Comparison of ENCODE assay signal across 15 mouse cellular contexts in genomic region chr1:191612877-191613276, GRCm38 (mm10).
"Had no signal": no experiment of that assay in that cellular context is flagged by ENCODE, and none has a peak within 500 bp of the region (broad histone marks: within the 10 kb centered on the region; RNA-seq: fewer than 3 reads in every experiment).

No protein-coding gene starts in this region.

- DNase-seq: lung, adult 2 months; lung, postnatal 14 days; lung, postnatal 36 days; right cerebral cortex, postnatal 14 days; thymus, adult 2 months; thymus, postnatal 25 days; thymus, postnatal 4 days had no signal

- H3K27ac ChIP-seq: lung, embryonic 15.5 days; macrophage; midbrain, embryonic 13.5 days; midbrain, embryonic 15.5 days; neural tube, embryonic 12.5 days; stomach, embryonic 15.5 days; stomach, postnatal 0 days had no signal

- H3K27me3 ChIP-seq: lung, embryonic 15.5 days; megakaryocyte, embryonic 14.5 days; midbrain, embryonic 13.5 days; midbrain, embryonic 15.5 days; neural tube, embryonic 12.5 days; stomach, embryonic 15.5 days had no signal

- H3K4me1 ChIP-seq: lung, embryonic 15.5 days; midbrain, embryonic 13.5 days; midbrain, embryonic 15.5 days; neural tube, embryonic 12.5 days; stomach, embryonic 15.5 days had no signal

- H3K9me3 ChIP-seq: lung, embryonic 15.5 days; megakaryocyte, embryonic 14.5 days; midbrain, embryonic 13.5 days; midbrain, embryonic 15.5 days; neural tube, embryonic 12.5 days; stomach, embryonic 15.5 days had no signal

- H3K4me3 ChIP-seq: lung, embryonic 15.5 days; megakaryocyte, embryonic 14.5 days; midbrain, embryonic 13.5 days; midbrain, embryonic 15.5 days; neural tube, embryonic 12.5 days; stomach, embryonic 15.5 days had no signal
